In genomic region chr6:99654343-99654742, GRCm38 (mm10) we compare ENCODE assay signal across 32 mouse cellular contexts. TPM values are rescaled to one million over a fixed set of nuclear protein-coding genes. Genes with fewer than 3 reads are reported as not detected.
DNase-seq lines count a peak whose midpoint lies in the region; ATAC-seq lines count a peak whose summit lies in the region.
"Had no signal": no experiment of that assay in that cellular context is flagged by ENCODE, and none has a peak within 500 bp of the region (broad histone marks: within the 10 kb centered on the region; RNA-seq: fewer than 3 reads in every experiment).

No protein-coding gene starts in this region.

- H3K27ac ChIP-seq in heart, embryonic 12.5 days (ENCODE audit: poor library complexity, severe bottlenecking), result no peak overlapping the region
- H3K27ac ChIP-seq in kidney, embryonic 14.5 days (ENCODE audit: low read depth, low read length), result no peak overlapping the region
- no peak overlapping the region for H3K27ac ChIP-seq in neural tube, embryonic 13.5 days (replicated peaks)
- H3K27ac ChIP-seq: embryonic facial prominence, embryonic 13.5 days; gastrocnemius, adult 2 months; limb, embryonic 13.5 days; lung, embryonic 15.5 days; neural tube, embryonic 12.5 days; stomach, postnatal 0 days had no signal

- no peak for ATAC-seq in heart, embryonic 12.5 days (ENCODE audit: insufficient number of reproducible peaks, low FRiP score)
- 0 out of 2 replicates have a peak, but pooled peaks have one; percentile 47 for ATAC-seq in kidney, embryonic 14.5 days (ENCODE audit: low FRiP score, low TSS enrichment)
- 0 out of 2 replicates have a peak, but pooled peaks have one; percentile 24 for ATAC-seq in neural tube, embryonic 13.5 days (ENCODE audit: low read depth)
- ATAC-seq: activated CD4-positive, CD25-positive, alpha-beta regulatory T cell, adult 4 months; intestine, embryonic 16.5 days had no signal

- 0 out of 2 replicates have a peak overlapping the region, but pooled peaks have one; percentile 3 for H3K9ac ChIP-seq in heart, embryonic 12.5 days
- H3K9ac ChIP-seq in kidney, embryonic 14.5 days (ENCODE audit: low read depth, low read length), result no peak overlapping the region
- no peak overlapping the region for H3K9ac ChIP-seq in neural tube, embryonic 13.5 days
- H3K9ac ChIP-seq: embryonic facial prominence, embryonic 13.5 days; limb, embryonic 13.5 days; lung, embryonic 15.5 days; neural tube, embryonic 12.5 days had no signal

- no peaks in the 10 kb centered on the region; the same call in 1 of the 2 replicates for H3K4me1 ChIP-seq in heart, embryonic 12.5 days (replicated peaks)
- H3K4me1 ChIP-seq in kidney, embryonic 14.5 days (ENCODE audit: control insufficient read depth, insufficient read depth, low read length), result no peaks in the 10 kb centered on the region
- H3K4me1 ChIP-seq in neural tube, embryonic 13.5 days (replicated peaks), result peaks cover 16% of the 10 kb centered on the region

- H3K4me3 ChIP-seq in heart, embryonic 12.5 days, result no peak overlapping the region
- no peak overlapping the region for H3K4me3 ChIP-seq in kidney, embryonic 14.5 days (ENCODE audit: low read length)
- H3K4me3 ChIP-seq in neural tube, embryonic 13.5 days, result no peak overlapping the region
- H3K4me3 ChIP-seq: embryonic facial prominence, embryonic 13.5 days; erythroblast, embryonic 14.5 days; gastrocnemius, adult 2 months; limb, embryonic 13.5 days; lung, embryonic 15.5 days; megakaryocyte, embryonic 14.5 days; neural tube, embryonic 12.5 days had no signal

- DNase-seq in heart, adult 11 months, result no peak
- DNase-seq in kidney, adult 9 months, result no peak
- DNase-seq in neural tube, embryonic 10.5 days (ENCODE audit: extremely low spot score, low spot score), result no peak
- no peak for DNase-seq in cerebellum, postnatal 4 days (ENCODE audit: low spot score in 2 of 2)
- DNase-seq: adrenal gland, adult 2 months; adrenal gland, postnatal 36 days; B cell, adult 2 months; cerebellum, adult 18-20 months; cerebellum, postnatal 10 days; gastrocnemius, adult 2 months; heart, postnatal 10 days; kidney, adult 8-10 months; kidney, postnatal 14 days; layer of hippocampus, adult 9-11 months; lung, postnatal 4 days; midbrain, embryonic 14.5 days; right cerebral cortex, postnatal 4 days; thymus, adult 2 months; thymus, postnatal 36 days had no signal

- no peaks in the 10 kb centered on the region for H3K36me3 ChIP-seq in heart, embryonic 12.5 days
- H3K36me3 ChIP-seq in kidney, embryonic 14.5 days (ENCODE audit: control insufficient read depth, insufficient read depth, low read length), result no peaks in the 10 kb centered on the region
- no peaks in the 10 kb centered on the region for H3K36me3 ChIP-seq in neural tube, embryonic 13.5 days
- H3K36me3 ChIP-seq: embryonic facial prominence, embryonic 13.5 days; limb, embryonic 13.5 days; lung, embryonic 15.5 days; neural tube, embryonic 12.5 days had no signal

- WGBS in heart, embryonic 12.5 days, result 41% methylated on average over 5 of the region's 5 CpGs
- WGBS in kidney, embryonic 14.5 days, result 44% methylated on average over 5 of the region's 5 CpGs
- 42% methylated on average over 5 of the region's 5 CpGs for WGBS in neural tube, embryonic 13.5 days

- H3K4me2 ChIP-seq in heart, embryonic 12.5 days, result no peak overlapping the region
- H3K4me2 ChIP-seq in kidney, embryonic 14.5 days (replicated peaks; ENCODE audit: low read depth, low read length), result no peak overlapping the region
- H3K4me2 ChIP-seq in neural tube, embryonic 13.5 days, result no peak overlapping the region
- H3K4me2 ChIP-seq: embryonic facial prominence, embryonic 13.5 days; limb, embryonic 13.5 days; liver, embryonic 11.5 days; lung, embryonic 15.5 days; neural tube, embryonic 12.5 days had no signal

- H3K9me3 ChIP-seq in heart, embryonic 12.5 days (replicated peaks), result no peaks in the 10 kb centered on the region
- no peaks in the 10 kb centered on the region for H3K9me3 ChIP-seq in kidney, embryonic 14.5 days (ENCODE audit: control insufficient read depth, low read length)
- no peaks in the 10 kb centered on the region for H3K9me3 ChIP-seq in neural tube, embryonic 13.5 days
- H3K9me3 ChIP-seq: embryonic facial prominence, embryonic 13.5 days; limb, embryonic 13.5 days; lung, embryonic 15.5 days; megakaryocyte, embryonic 14.5 days; neural tube, embryonic 12.5 days had no signal

- peaks cover 18% of the 10 kb centered on the region; the same call in 1 of the 2 replicates for H3K27me3 ChIP-seq in heart, embryonic 12.5 days (replicated peaks)
- no peaks in the 10 kb centered on the region for H3K27me3 ChIP-seq in kidney, embryonic 14.5 days (ENCODE audit: control insufficient read depth, insufficient read depth, low read length)
- H3K27me3 ChIP-seq in neural tube, embryonic 13.5 days, result no peaks in the 10 kb centered on the region
- H3K27me3 ChIP-seq: embryonic facial prominence, embryonic 13.5 days; lung, embryonic 15.5 days; neural tube, embryonic 12.5 days had no signal

RNA-seq across cellular contexts. Expression of gene Eif4e3, which starts 12.2 kb away (rescaled TPM):
- 5.6 and 5.7 TPM in 2 replicates for polyA plus RNA-seq in heart, embryonic 12.5 days (2016; fragmentation: Nextera tagmentation; extraction: Ambion mirVana)
- 19.5 TPM in 2 replicates for polyA plus RNA-seq in kidney, embryonic 14.5 days (2014; fragmentation: Nextera tagmentation; extraction: Ambion mirVana)
- polyA plus RNA-seq in neural tube, embryonic 13.5 days (2015; fragmentation: Nextera tagmentation; extraction: Ambion mirVana), result 9.1 and 9.3 TPM in 2 replicates
- polyA plus RNA-seq: erythroblast, embryonic 14.5 days had no signal

RNA-seq across cellular contexts. Expression of gene Gm20696, which starts 12.3 kb away (rescaled TPM):
- polyA plus RNA-seq in heart, embryonic 12.5 days (2016; fragmentation: Nextera tagmentation; extraction: Ambion mirVana), result 2.6 and 2.7 TPM in 2 replicates
- polyA plus RNA-seq in kidney, embryonic 14.5 days (2014; fragmentation: Nextera tagmentation; extraction: Ambion mirVana), result 4.9 and 7.5 TPM in 2 replicates
- polyA plus RNA-seq in neural tube, embryonic 13.5 days (2015; fragmentation: Nextera tagmentation; extraction: Ambion mirVana), result 2.7 and 3.0 TPM in 2 replicates
- polyA plus RNA-seq: erythroblast, embryonic 14.5 days had no signal

RNA-seq across cellular contexts. Expression of gene Gpr27, which starts 38.1 kb away (rescaled TPM):
- polyA plus RNA-seq in heart, embryonic 12.5 days (2016; fragmentation: Nextera tagmentation; extraction: Ambion mirVana), result 1.3 and 1.6 TPM in 2 replicates
- 3.4 and 5.0 TPM in 2 replicates for polyA plus RNA-seq in kidney, embryonic 14.5 days (2014; fragmentation: Nextera tagmentation; extraction: Ambion mirVana)
- polyA plus RNA-seq in neural tube, embryonic 13.5 days (2015; fragmentation: Nextera tagmentation; extraction: Ambion mirVana), result 11.3 and 13.3 TPM in 2 replicates
- polyA plus RNA-seq: activated CD4-positive, CD25-positive, alpha-beta regulatory T cell, adult 4 months; erythroblast, embryonic 14.5 days had no signal
